Mouse (Mus musculus): Measurements from ENCODE around the gene Rac2.
A peak's percentile ranks its signal among the peaks of the same experiment; 100 is the strongest.

Rac2 gene

GRCm38 (mm10) chr15:78547415-78548335, 24.9 kb downstream of the Rac2 start:
- DNase-seq (ENCODE audit: low spot score) = peak; percentile 23

GRCm38 (mm10) chr15:78546060-78546459, 26.5 kb downstream of the Rac2 start:
- DNase-seq (ENCODE audit: low spot score) = no peak

- no peak for DNase-seq (ENCODE audit: low spot score)
Observed at GRCm38 (mm10) chr15:78544561-78545001, 28.0 kb downstream of the Rac2 start, which contains the start of gene Sstr3. Gene Sstr3, minus strand, starts transcription at chr15:78544685.

GRCm38 (mm10) chr15:78544041-78544440, 28.5 kb downstream of the Rac2 start:
- no peak for DNase-seq (ENCODE audit: low spot score)

- DNase-seq (ENCODE audit: low spot score) = no peak
Observed at GRCm38 (mm10) chr15:78542767-78543303, 29.7 kb downstream of the Rac2 start.

GRCm38 (mm10) chr15:78542098-78542766, 30.4 kb downstream of the Rac2 start:
- no peak for DNase-seq (ENCODE audit: low spot score)

- no peak for DNase-seq (ENCODE audit: low spot score)
Observed at GRCm38 (mm10) chr15:78541606-78542005, 31.0 kb downstream of the Rac2 start.

- no peak for DNase-seq (ENCODE audit: low spot score)
Observed at GRCm38 (mm10) chr15:78541036-78541435, 31.5 kb downstream of the Rac2 start.

- no peak for DNase-seq (ENCODE audit: low spot score)
Observed at GRCm38 (mm10) chr15:78535723-78536421, 36.7 kb downstream of the Rac2 start.

- DNase-seq (ENCODE audit: low spot score) = no peak
Observed at GRCm38 (mm10) chr15:78533346-78533835, 39.2 kb downstream of the Rac2 start.

- DNase-seq (ENCODE audit: low spot score) = peak; percentile 62
Observed at GRCm38 (mm10) chr15:78532566-78533345, 39.8 kb downstream of the Rac2 start.

GRCm38 (mm10) chr15:78531901-78532469, 40.6 kb downstream of the Rac2 start:
- DNase-seq (ENCODE audit: low spot score) = peak; percentile 93

- DNase-seq (ENCODE audit: low spot score) = no peak
Observed at GRCm38 (mm10) chr15:78531451-78531720, 41.2 kb downstream of the Rac2 start.

- DNase-seq (ENCODE audit: low spot score) = no peak
Observed at GRCm38 (mm10) chr15:78530671-78531450, 41.7 kb downstream of the Rac2 start, which contains the start of gene C1qtnf6. Gene C1qtnf6, minus strand, starts transcription at chr15:78531416.

GRCm38 (mm10) chr15:78530141-78530540, 42.4 kb downstream of the Rac2 start:
- DNase-seq (ENCODE audit: low spot score) = no peak

GRCm38 (mm10) chr15:78529428-78529990, 43.1 kb downstream of the Rac2 start:
- DNase-seq (ENCODE audit: low spot score) = peak; percentile 74

- peak; percentile 17 for DNase-seq (ENCODE audit: low spot score)
Observed at GRCm38 (mm10) chr15:78528726-78529411, 43.7 kb downstream of the Rac2 start.

- no peak for DNase-seq (ENCODE audit: low spot score)
Observed at GRCm38 (mm10) chr15:78527973-78528372, 44.6 kb downstream of the Rac2 start.

- no peak for DNase-seq (ENCODE audit: low spot score)
Observed at GRCm38 (mm10) chr15:78524163-78524562, 48.4 kb downstream of the Rac2 start.

Data from yolk sac, embryonic 10.5 days (tissue).